Mouse (Mus musculus) cerebellum, adult 2 months (tissue): ENCODE measurements around the gene AI593442. TPM values are rescaled to one million over a fixed set of nuclear protein-coding genes. Genes with fewer than 3 reads are reported as not detected.

Experiments used
- DNase-seq, 2 experiments: peaks; one replicate each; pipeline ENCODE4 v3.0.0; 2021
- H3K27ac ChIP-seq: fragments of 200-500 bp; 2 replicates; pipeline ENCODE4 v1.5.1; 2012; ENCODE audit warnings: low read length, control low read depth, inconsistent platforms; ENCODE audit not compliant: insufficient read depth
- H3K27me3 ChIP-seq: fragments of 200-500 bp; 2 replicates; pipeline ENCODE4 v1.6.1; 2012; ENCODE audit warnings: inconsistent platforms, mild to moderate bottlenecking, low read length, moderate library complexity; ENCODE audit not compliant: control insufficient read depth, insufficient read depth
- H3K4me1 ChIP-seq: fragments of 200-500 bp; 2 replicates; pipeline ENCODE4 v1.6.1; 2011; ENCODE audit warnings: low read length; ENCODE audit not compliant: control insufficient read depth, insufficient read depth
- H3K4me3 ChIP-seq: fragments of 200-500 bp; replicated peaks from 2 replicates; pipeline ENCODE3; 2011; ENCODE audit warnings: mild to moderate bottlenecking, low read depth, low read length, control low read depth; ENCODE audit not compliant: insufficient read depth
- CTCF ChIP-seq: fragments of 200-500 bp; IDR thresholded peaks from 2 replicates; pipeline ENCODE4 v1.5.1; 2011; ENCODE audit warnings: low read depth, mild to moderate bottlenecking, control low read depth, low read length, moderate library complexity, borderline replicate concordance; ENCODE audit not compliant: insufficient read depth
- POLR2A ChIP-seq: fragments of 200-500 bp; IDR thresholded peaks from 2 replicates; pipeline ENCODE4 v1.6.1; 2011; ENCODE audit warnings: low read length, control low read depth, borderline replicate concordance; ENCODE audit not compliant: insufficient read depth
- WGBS: fragments of 180-500 bp; shearing (Covaris S2); methylation state at CpG from one replicate; pipeline ENCODE4 v1.1.7; 2018; 5-methylcytosine and 5-hydroxymethylcytosine counted together
- polyA plus RNA-seq: library from polyadenylated mRNA; depleted of rRNA; stranded (reverse); fragments of >200 nt; gene quantifications from 2 replicates; pipeline ENCODE4 v1.2.3, GENCODE M21; 2012; rRNA removed

AI593442 gene
- 22.5 and 28.1 TPM in 2 replicates for polyA plus RNA-seq

DNA sequence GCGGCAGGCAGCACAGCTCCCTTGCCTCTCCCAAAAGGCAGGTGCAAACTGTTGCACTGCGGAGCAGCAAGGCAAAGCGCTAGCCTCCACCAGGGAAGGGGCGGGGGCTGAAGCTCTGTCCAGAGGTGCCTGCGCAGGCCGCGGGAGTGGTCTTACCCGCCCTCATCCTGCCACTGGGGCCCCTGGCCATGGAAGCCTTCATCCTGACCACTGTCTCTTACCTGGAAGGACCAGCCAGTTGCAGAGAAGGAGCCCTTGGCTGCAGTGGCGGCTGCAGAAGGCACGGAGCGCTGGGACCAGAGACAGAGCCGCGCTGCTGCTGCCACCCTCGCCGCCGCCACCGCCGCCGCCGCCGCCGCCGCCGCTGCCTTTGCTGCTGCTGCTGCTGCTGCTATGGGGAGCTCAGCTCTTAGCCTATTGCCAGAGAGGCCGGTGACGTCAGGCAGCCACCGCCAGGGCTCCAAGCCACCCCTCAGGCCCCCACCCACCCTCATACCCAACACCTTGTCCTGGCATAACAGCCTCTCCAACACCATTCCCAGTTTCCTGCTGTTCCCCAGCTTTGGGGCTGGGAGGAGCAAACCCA lies at the start of gene AI593442:
AI593442 (minus strand) TSS at position 419 of the 586 bp plus-strand sequence.
- peaks cover 6% of the 10 kb centered on the region; the same call in 1 of the 2 replicates for H3K4me1 ChIP-seq
- 2% methylated on average over 27 of the region's 27 CpGs for WGBS
- TF ChIP-seq POLR2A: no peak
- no peak for TF ChIP-seq CTCF
- H3K27ac ChIP-seq: no peak within 1 kb of the TSS
- H3K4me3 ChIP-seq: peak within 1 kb of the TSS; percentile 43
- H3K27me3 ChIP-seq: no peaks in the 10 kb centered on the region; the same call in 1 of the 2 replicates
- DNase-seq: peak; percentile 11 to 32

DNA sequence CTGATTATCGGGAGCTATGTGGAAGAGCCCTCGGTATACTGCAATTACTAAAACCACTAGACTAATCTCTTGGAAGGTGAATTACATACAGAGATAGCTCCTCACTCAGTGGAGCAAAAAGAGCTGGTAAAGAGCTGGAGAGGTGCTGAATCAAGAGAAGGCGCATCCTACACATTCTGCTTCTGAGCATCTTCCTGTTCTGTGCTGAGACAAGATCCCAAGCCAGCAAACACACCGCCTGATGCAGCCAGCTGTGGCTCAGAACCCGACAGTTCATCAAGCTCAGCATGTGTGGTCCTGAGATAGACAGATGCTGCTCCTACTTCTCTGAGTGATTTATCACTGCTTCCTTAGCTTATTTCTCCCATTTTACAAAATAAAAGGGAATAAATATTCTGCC lies 49.2 kb upstream of the AI593442 start:
- Histone ChIP-seq H3K4me3 (no peak overlapping the region), H3K4me1 (no peaks in the 10 kb centered on the region), H3K27ac (no peak overlapping the region), H3K27me3 (no peaks in the 10 kb centered on the region)
- 88% methylated on average over 5 of the region's 5 CpGs for WGBS
- no peak for DNase-seq
- TF ChIP-seq CTCF: no peak
- TF ChIP-seq POLR2A: no peak

DNA sequence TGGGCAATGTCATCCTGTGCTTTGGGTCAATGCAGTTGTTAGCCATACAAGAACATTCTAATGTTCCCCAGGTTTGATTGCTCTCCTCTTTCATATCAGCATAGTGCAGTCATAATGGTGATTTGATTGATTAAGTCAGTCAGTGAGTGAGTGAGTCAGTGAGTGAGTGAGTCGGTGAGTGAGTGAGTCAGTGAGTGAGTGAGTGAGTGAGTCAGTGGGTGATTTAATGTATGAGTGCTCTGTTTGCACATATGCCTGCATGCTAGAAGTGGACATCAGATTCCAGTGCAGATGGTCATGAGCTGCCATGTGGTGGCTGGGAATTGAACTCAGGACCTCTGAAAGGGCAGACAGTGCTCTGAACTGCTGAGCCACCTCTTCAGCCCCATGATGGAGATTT lies 43.0 kb upstream of the AI593442 start:
- H3K27ac ChIP-seq: no peak overlapping the region
- no peak for TF ChIP-seq POLR2A
- TF ChIP-seq CTCF: no peak
- WGBS: 100% methylated on average over 1 of the region's 1 CpGs
- no peak overlapping the region for H3K4me3 ChIP-seq
- DNase-seq: no peak
- H3K27me3 ChIP-seq: no peaks in the 10 kb centered on the region
- H3K4me1 ChIP-seq: no peaks in the 10 kb centered on the region

- Histone ChIP-seq H3K4me1 (no peaks in the 10 kb centered on the region), H3K4me3 (no peak overlapping the region), H3K27me3 (no peaks in the 10 kb centered on the region), H3K27ac (no peak overlapping the region)
- DNase-seq: no peak
- TF ChIP-seq CTCF (no peak), POLR2A (no peak)
- 15% methylated on average over 2 of the region's 2 CpGs for WGBS
Observed at GRCm38 (mm10) chr9:52719562-52719961, 40.0 kb upstream of the AI593442 start.

DNA sequence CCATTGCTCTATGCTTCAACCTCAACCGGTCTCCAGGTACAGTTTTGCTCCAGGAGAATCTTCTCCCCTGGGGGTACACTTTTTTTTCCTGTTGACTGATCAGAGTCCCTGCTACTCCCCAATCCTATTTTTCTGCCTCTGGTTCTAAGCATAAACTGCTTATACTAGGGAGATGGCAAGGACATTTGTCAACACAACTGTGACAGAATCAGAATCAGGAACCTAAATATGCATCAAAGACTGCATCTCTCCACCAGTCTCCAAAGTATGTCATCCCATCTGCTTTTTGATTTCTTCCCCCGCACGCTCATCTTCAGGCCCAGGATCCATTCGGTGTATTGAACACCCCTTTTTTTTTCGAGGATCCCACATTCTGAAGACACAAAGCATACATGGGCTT lies 456 bp upstream of the AI593442 start:
- Histone ChIP-seq H3K27me3 (no peaks in the 10 kb centered on the region; the same call in 1 of the 2 replicates), H3K4me1 (peaks cover 6% of the 10 kb centered on the region; the same call in 1 of the 2 replicates), H3K27ac (no peak overlapping the region), H3K4me3 (no peak overlapping the region)
- WGBS: 69% methylated on average over 5 of the region's 5 CpGs
- TF ChIP-seq POLR2A (no peak), CTCF (no peak)
- DNase-seq: no peak

GRCm38 (mm10) chr9:52678839-52679215 lies 753 bp downstream of the AI593442 start:
- DNase-seq: no peak
- TF ChIP-seq CTCF (no peak), POLR2A (no peak)
- Histone ChIP-seq H3K4me3 (peak overlapping the region; percentile 43), H3K4me1 (peaks cover 6% of the 10 kb centered on the region; the same call in 1 of the 2 replicates), H3K27me3 (no peaks in the 10 kb centered on the region; the same call in 1 of the 2 replicates), H3K27ac (no peak overlapping the region)
- WGBS: 2% methylated on average over 10 of the region's 10 CpGs

GRCm38 (mm10) chr9:52678179-52678838 lies 1.3 kb downstream of the AI593442 start:
- under 1% methylated on average over 28 of the region's 28 CpGs for WGBS
- H3K4me3 ChIP-seq: peak overlapping the region; percentile 43
- H3K4me1 ChIP-seq: peaks cover 6% of the 10 kb centered on the region; the same call in 1 of the 2 replicates
- no peaks in the 10 kb centered on the region; the same call in 1 of the 2 replicates for H3K27me3 ChIP-seq
- no peak overlapping the region for H3K27ac ChIP-seq
- no peak for TF ChIP-seq CTCF
- TF ChIP-seq POLR2A: no peak
- peak; percentile 14 to 34 for DNase-seq

DNA sequence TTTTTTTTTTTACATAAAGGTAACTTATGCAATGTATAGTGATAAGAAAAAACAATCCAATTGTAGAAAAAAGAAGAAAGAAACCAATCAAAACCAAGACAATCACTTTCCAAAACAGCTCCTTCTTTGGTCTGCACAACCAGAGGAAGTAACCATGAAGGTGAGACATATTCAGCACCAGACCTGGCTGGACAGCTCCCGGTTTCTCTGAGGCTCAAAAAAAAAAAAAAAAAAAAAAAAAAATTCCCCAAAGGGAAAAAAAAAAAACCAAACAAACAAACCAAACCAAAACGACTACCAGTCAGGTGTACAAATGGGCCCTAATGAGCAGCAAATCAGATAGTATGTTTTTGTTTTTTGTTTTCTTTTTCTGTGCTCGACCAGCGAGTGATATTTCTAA lies 3.0 kb downstream of the AI593442 start:
- WGBS: 62% methylated on average over 4 of the region's 4 CpGs
- no peak for DNase-seq
- no peaks in the 10 kb centered on the region; the same call in 1 of the 2 replicates for H3K27me3 ChIP-seq
- peaks cover 6% of the 10 kb centered on the region; the same call in 1 of the 2 replicates for H3K4me1 ChIP-seq
- TF ChIP-seq POLR2A: no peak
- no peak for TF ChIP-seq CTCF
- H3K27ac ChIP-seq: no peak overlapping the region
- H3K4me3 ChIP-seq: no peak overlapping the region
